Mouse (Mus musculus) erythroid progenitor cell, adult 5-6 weeks (primary cell): ENCODE data around the gene Birc5. TPM values are rescaled to one million over a fixed set of nuclear protein-coding genes. Genes with fewer than 3 reads are reported as not detected.
"Not testable (repeated sequence)": the region's sequence is repeated elsewhere in the genome, so short reads cannot be mapped to it uniquely, and the experiment has no call there.

Experiments used
- ATAC-seq: replicated peaks from 2 replicates; pipeline ENCODE4 v1.8.0; 2016; ENCODE audit warnings: moderate number of reproducible peaks, mild to moderate bottlenecking, moderate TSS enrichment, inconsistent platforms; ENCODE audit not compliant: poor library complexity, low FRiP score, severe bottlenecking
- total RNA-seq, 2 experiments: library from RNA; stranded (forward) in 1 of 2; stranded (reverse) in 1 of 2; fragments of 150-400 nt in 1 of 2; fragments of 186-747, 209-891 nt in 1 of 2; gene quantifications; 2 replicates each; pipeline versions ENCODE4 v1.2.3 to v1.2.4; 2015 to 2017; ENCODE audit warnings: low replicate concordance in 2 of 2

Birc5 gene
- total RNA-seq (2015; ENCODE audit: low replicate concordance) (782 and 936 TPM in 2 replicates), total RNA-seq (2017; ENCODE audit: low replicate concordance) (871 and 1,077 TPM in 2 replicates)

DNA sequence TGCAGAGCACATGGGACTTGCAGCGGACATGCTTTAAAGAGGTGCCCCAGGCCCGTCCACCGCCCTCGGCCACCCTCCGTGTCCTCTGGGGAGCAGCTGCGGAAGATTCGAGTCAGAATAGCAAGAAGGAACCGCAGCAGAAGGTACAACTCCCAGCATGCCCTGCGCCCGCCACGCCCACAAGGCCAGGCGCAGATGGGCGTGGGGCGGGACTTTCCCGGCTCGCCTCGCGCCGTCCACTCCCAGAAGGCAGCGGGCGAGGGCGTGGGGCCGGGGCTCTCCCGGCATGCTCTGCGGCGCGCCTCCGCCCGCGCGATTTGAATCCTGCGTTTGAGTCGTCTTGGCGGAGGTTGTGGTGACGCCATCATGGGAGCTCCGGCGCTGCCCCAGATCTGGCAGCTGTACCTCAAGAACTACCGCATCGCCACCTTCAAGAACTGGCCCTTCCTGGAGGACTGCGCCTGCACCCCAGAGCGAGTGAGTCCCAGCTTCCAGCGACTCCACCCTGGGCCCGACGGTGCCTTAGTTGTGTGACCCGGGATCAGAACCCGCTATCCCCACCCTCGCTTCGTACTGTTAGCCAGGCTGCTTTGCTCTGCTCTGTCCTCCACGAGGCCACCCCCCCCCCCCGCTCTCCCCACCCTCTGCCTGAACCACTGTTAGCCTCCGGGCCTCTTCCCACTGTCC lies at the start of gene Birc5:
Gene Birc5 (plus strand): TSS at position 267 of the 687 bp plus-strand sequence.
- peak; percentile 87 for ATAC-seq

DNA sequence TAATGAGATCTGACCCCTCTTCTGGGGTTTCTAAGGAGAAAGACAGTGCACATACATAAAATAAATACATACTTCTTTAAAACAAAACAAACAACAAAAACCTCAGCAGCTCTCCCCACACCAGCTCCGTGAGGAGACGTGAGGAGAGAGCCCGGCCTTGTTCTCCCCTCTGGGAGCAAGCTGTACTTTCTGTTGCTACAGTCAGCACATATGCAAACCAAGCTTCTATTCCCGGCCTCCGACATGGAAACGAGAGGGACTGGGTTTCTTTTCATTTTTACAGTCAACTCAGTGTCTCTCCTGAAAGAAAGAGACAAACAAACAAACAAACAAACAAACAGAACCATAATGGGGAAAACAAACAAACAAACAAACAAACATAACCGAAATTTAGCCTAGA lies 49.0 kb upstream of the Birc5 start:
- no peak for ATAC-seq

DNA sequence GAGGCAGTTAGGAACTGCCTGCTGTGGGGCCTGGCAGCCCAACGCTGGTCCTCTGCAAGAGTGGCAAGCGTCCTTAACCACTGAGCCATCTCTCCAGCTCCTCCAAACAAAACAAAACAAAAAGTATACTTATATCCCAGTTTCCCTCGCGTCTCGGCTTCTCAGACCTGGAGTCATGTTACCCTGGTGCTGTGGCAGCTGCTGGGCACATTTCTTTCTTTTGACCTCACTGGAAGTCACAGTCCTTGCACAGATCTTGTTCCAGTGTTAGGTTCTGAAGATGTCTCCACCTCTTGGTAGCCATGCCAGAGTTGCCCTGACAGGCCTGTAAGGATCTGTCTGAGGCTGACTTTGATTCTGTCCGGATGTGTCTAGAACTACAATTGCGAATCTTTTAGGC lies 47.4 kb upstream of the Birc5 start:
- no peak for ATAC-seq

DNA sequence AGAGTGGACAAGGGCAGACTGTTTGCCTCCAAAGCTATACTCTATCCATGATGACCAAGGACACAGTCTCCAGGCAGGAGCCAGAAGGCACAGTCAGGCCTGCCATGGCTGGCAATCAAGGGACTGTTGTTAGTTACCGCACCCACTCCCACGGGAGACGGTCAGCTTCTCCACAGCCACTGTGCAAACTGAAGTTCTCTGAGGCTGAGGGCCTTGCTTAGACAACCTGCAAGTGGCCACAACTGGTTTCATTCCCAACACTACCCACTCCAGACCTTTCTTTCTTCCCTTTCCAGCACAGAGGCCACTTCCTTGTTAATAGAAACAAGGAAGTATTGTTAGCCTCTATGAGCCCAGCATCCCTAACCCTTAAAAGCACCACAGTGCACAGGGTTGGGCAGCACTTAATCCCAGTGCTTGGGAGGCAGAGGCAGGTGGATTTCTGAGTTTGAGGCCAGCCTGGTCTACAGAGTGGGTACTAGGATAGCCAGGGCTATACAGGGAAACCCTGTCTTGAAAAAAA lies 45.8 kb upstream of the Birc5 start:
- ATAC-seq: no peak

DNA sequence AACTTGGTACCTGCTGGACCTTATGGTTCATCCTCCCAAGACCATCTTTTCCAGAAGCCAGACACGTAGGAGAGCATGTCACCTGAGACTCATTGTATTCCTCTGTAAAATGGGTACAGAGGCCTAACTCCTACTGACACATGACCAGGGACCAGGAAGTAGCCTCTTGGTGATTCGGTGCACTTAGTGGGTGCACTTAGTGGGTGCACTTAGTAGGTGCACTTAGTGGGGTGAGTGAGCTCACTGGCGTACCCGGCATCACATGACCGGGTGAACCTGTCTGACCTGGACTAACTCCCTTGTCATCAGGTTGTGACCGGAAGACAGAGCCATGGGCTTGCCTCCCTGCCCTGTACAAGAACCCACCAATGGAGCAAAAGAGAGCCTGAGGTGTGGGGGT lies 42.3 kb upstream of the Birc5 start:
- no peak for ATAC-seq

GRCm38 (mm10) chr11:117809407-117810311 lies 39.4 kb upstream of the Birc5 start, which contains the start of the genes Gm20708 and Syngr2:
TSS of gene Gm20708 (plus strand) at chr11:117809668.
TSS of gene Syngr2 (plus strand) at chr11:117809668.
- peak; percentile 62 for ATAC-seq

GRCm38 (mm10) chr11:117810401-117811046 lies 38.5 kb upstream of the Birc5 start:
- ATAC-seq: peak; percentile 78

DNA sequence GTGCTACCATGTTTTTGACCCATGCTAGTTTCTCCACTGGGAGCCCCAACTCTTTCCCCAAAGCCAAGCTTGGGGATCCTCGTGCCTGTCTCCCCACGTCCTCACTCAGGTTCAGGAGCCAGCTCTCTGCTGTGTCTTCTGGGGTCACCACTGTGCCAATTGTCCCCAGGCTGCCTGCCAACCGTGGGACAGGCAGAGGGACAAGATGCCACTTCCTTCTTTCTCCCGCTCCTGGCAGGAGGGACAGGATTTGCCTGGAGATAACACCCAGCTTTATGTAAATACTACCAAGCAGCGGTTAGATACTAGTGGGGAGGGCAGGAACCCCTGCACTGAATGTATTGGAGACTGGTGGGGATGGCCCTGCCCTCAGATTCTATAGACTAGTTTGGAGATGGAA lies 35.2 kb upstream of the Birc5 start:
- ATAC-seq: no peak

GRCm38 (mm10) chr11:117814704-117815366 lies 34.2 kb upstream of the Birc5 start:
- ATAC-seq: no peak

DNA sequence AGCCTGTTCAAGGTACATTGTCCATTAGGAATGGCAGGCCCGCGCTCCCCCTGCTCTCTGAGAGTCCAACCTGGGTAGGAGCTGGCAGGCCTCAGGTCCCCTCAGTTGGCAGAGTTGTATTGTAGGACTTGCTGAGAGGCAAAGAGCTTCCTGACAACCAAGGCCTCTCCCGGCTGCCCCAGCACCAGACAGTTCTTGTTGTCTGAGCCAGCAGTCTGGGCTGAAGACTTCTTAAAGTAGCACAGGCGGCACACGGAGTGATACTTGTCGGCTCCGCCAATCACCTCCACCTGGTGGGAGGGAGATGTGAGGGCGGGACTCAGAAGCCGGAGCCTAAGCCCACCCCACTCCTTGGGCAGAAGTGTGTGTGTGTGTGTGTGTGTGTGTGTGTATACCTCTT lies 33.2 kb upstream of the Birc5 start:
- ATAC-seq: not testable (repeated sequence)

GRCm38 (mm10) chr11:117816389-117816996 lies 32.6 kb upstream of the Birc5 start:
- no peak for ATAC-seq

- ATAC-seq: no peak
Measured at GRCm38 (mm10) chr11:117819095-117819494, 30.0 kb upstream of the Birc5 start.

- no peak for ATAC-seq
Measured at GRCm38 (mm10) chr11:117820173-117820572, 28.9 kb upstream of the Birc5 start.

GRCm38 (mm10) chr11:117821868-117822267 lies 27.2 kb upstream of the Birc5 start:
- no peak for ATAC-seq

DNA sequence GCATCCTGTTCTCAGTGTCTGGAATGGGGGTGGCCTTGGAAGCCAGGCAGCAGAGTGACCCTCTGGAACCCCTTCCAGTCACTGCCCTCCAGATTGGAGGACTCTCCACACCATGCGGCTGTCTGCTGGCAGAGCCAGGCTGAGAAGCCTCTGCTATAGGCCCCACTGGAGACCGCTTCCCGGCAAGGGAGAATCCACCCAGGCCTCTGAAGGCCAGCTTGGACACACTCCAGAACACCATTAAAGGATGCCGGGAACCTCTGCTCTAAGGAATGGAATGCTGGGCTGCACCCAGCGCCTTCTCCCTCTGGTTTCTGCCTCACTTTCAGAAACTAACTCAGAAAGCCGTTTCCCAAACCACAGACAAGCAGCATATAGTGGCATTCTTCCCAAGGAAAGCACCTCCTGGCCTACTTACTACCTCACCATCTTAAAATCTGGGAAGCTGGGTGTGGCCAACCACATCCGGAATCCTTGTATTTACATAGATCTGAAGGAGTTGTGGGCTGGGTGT lies 26.3 kb upstream of the Birc5 start:
- no peak for ATAC-seq

GRCm38 (mm10) chr11:117823411-117823810 lies 25.6 kb upstream of the Birc5 start:
- ATAC-seq: no peak

DNA sequence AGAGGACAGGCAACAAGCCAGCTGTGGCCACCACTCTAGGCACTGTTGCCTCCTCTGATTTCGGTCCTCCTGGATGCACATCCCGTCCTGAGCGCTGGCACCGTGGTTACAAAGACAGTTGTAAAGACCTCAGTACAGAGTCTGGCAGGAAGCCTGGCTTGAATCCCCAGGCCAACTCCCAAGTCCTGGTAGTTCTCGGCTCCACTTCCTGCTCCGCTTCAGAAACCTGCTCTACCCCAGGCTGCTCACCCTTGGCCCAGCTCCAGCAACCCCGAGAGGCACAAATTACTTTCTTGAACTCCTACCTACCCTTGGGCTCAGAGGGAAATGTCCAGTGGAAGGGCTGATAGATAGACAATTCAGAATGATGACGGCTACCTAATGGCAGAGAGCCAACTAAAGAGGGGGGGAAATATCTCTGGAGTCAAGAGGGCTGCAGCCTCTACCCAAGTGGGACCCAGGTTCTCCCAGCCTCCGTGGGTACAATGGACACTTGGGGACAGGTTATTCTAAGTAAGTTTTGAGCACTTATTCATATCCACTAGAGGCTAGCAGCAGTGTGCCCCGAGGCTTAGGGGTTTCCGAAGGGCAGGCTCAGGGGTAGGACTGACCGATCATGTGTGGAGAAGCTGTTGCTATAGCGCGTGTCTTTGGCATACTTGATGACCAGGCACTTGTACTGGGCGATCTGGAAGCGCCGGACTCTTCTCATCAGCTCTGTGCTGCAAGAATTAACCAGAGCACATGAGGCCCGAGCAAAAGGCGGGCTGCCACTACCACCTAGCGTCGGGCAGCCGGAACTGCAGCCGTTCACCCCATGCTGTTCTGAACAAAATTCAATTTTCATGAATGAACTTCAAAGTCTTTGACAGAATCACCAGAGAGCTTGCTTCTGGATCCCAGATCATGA lies 24.7 kb upstream of the Birc5 start:
- peak; percentile 43 for ATAC-seq
